Mouse (Mus musculus): ENCODE data around the gene Shq1.

- TF ChIP-seq CTCF (IDR thresholded peaks at IDR 0.05; ENCODE audit: low read depth, low read length) (no peak), POLR2A (IDR thresholded peaks at IDR 0.05; ENCODE audit: borderline replicate concordance, low read depth, low read length) (no peak)
These were observed 57.2 kb downstream of the Shq1 start for GRCm38 (mm10) chr6:100613593-100614267.
